Mouse (Mus musculus) ES-Bruce4 (cell line): ENCODE measurements around the gene Cadps.

ENCODE experiments used
- CTCF ChIP-seq: IDR thresholded peaks from one replicate; pipeline ENCODE4 v1.8.1; 2011; ENCODE audit warnings: low read depth, low read length
- EP300 ChIP-seq: IDR thresholded peaks from 2 replicates; pipeline ENCODE4 v1.6.1; 2011; ENCODE audit warnings: low read depth, low read length; ENCODE audit not compliant: insufficient read depth
- POLR2A ChIP-seq: IDR thresholded peaks from one replicate; pipeline ENCODE4 v1.8.1; 2011; ENCODE audit warnings: low read length; ENCODE audit not compliant: insufficient read depth

GRCm38 (mm10) chr14:12344746-12345240 lies 478.1 kb downstream of the Cadps start:
- TF ChIP-seq POLR2A: no peak
- TF ChIP-seq CTCF: no peak
- TF ChIP-seq EP300: no peak
